ENCODE assay signal across 8 mouse cellular contexts in the genomic region with DNA sequence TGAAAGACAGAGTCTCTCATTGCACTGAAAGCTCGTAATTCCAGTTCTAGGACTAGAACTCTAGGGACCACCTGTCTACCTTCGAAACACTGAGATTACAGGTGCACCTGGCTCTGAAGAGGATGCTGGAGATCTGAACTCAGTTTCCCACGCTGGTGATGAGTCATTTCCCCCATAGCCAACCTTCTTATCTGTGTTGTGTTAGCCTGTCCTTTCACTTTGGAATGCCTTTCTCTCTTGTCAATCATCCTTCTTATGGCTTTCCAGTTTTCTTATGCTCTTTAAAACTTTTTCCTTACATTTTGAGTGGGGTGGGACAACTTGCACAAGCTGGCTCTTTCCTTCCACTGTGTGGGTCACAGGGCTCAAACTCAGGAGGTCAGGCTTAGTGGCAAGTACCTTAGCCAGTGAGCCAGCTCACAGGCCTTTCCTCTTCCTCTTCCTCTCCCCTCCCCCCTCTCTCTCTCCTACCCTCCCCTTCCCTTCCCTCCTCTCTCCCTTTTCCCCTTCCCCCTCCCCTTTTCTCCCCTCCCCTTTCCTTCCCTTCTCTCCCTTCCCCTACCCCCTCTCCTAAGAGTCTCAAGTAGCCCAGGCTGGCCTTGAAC. TPM values are rescaled to one million over a fixed set of nuclear protein-coding genes. Genes with fewer than 3 reads are reported as not detected.
DNase-seq lines count a peak whose midpoint lies in the region; ATAC-seq and TF ChIP-seq lines count a peak whose summit lies in the region.

No protein-coding gene starts in this region.

- peak overlapping the region; percentile 77 for H3K4me2 ChIP-seq in kidney, embryonic 15.5 days
- H3K4me2 ChIP-seq in intestine, embryonic 14.5 days (ENCODE audit: low read length) = peak overlapping the region; percentile 86
- H3K4me2 ChIP-seq in midbrain, postnatal 0 days (ENCODE audit: low read depth, low read length, poor library complexity, severe bottlenecking) = peak overlapping the region; percentile 81

- WGBS in kidney, embryonic 15.5 days = 79% methylated on average over 3 of the region's 3 CpGs
- WGBS in intestine, embryonic 14.5 days = 71% methylated on average over 3 of the region's 3 CpGs
- 81% methylated on average over 3 of the region's 3 CpGs for WGBS in midbrain, postnatal 0 days

- peak overlapping the region; percentile 48; the same call in 1 of the 2 replicates for H3K9ac ChIP-seq in kidney, embryonic 15.5 days
- peak overlapping the region; percentile 58; the same call in 1 of the 2 replicates for H3K9ac ChIP-seq in intestine, embryonic 14.5 days (ENCODE audit: low read length)
- no peak overlapping the region for H3K9ac ChIP-seq in midbrain, postnatal 0 days (replicated peaks; ENCODE audit: low read length, poor library complexity, severe bottlenecking)

- peaks cover 43% of the 10 kb centered on the region for H3K36me3 ChIP-seq in kidney, embryonic 15.5 days
- peaks cover 44% of the 10 kb centered on the region for H3K36me3 ChIP-seq in intestine, embryonic 14.5 days (ENCODE audit: control insufficient read depth, insufficient read depth, low read length)
- H3K36me3 ChIP-seq in midbrain, postnatal 0 days (ENCODE audit: insufficient read depth, low read length) = peaks cover 25% of the 10 kb centered on the region

- peak overlapping the region; percentile 55; the same call in 1 of the 2 replicates for H3K4me3 ChIP-seq in kidney, embryonic 15.5 days (replicated peaks)
- no peak overlapping the region for H3K4me3 ChIP-seq in intestine, embryonic 14.5 days (ENCODE audit: low read depth, low read length)
- no peak overlapping the region for H3K4me3 ChIP-seq in midbrain, postnatal 0 days (ENCODE audit: low read depth, low read length)

- no peaks in the 10 kb centered on the region for H3K27me3 ChIP-seq in kidney, embryonic 15.5 days
- H3K27me3 ChIP-seq in intestine, embryonic 14.5 days (replicated peaks; ENCODE audit: control insufficient read depth, insufficient read depth, low read length) = no peaks in the 10 kb centered on the region
- no peaks in the 10 kb centered on the region for H3K27me3 ChIP-seq in midbrain, postnatal 0 days (ENCODE audit: insufficient read depth, low read length)

- no peak for ATAC-seq in kidney, embryonic 15.5 days (replicated peaks; ENCODE audit: low FRiP score)
- ATAC-seq in intestine, embryonic 14.5 days (replicated peaks; ENCODE audit: low FRiP score, low TSS enrichment, low read depth) = no peak
- no peak for ATAC-seq in midbrain, postnatal 0 days (ENCODE audit: low FRiP score)
- no peak for ATAC-seq in monocyte, adult 5-6 weeks (replicated peaks; ENCODE audit: insufficient number of reproducible peaks, low FRiP score, low TSS enrichment, poor library complexity, severe bottlenecking)

- no peak for TF ChIP-seq CTCF in midbrain, postnatal 0 days (IDR thresholded peaks at IDR 0.05)

- peaks cover 25% of the 10 kb centered on the region for H3K4me1 ChIP-seq in kidney, embryonic 15.5 days
- peaks cover 13% of the 10 kb centered on the region for H3K4me1 ChIP-seq in intestine, embryonic 14.5 days (replicated peaks; ENCODE audit: control insufficient read depth, insufficient read depth, low read length)
- H3K4me1 ChIP-seq in midbrain, postnatal 0 days (ENCODE audit: insufficient read depth, low read length) = peaks cover 15% of the 10 kb centered on the region; the same call in 1 of the 2 replicates

- H3K9me3 ChIP-seq in kidney, embryonic 15.5 days (replicated peaks) = no peaks in the 10 kb centered on the region
- no peaks in the 10 kb centered on the region for H3K9me3 ChIP-seq in intestine, embryonic 14.5 days (ENCODE audit: control insufficient read depth, low read length)
- H3K9me3 ChIP-seq in midbrain, postnatal 0 days (ENCODE audit: low read length) = no peaks in the 10 kb centered on the region

- no peak overlapping the region for H3K27ac ChIP-seq in kidney, embryonic 15.5 days
- no peak overlapping the region for H3K27ac ChIP-seq in intestine, embryonic 14.5 days (ENCODE audit: low read depth)
- H3K27ac ChIP-seq in midbrain, postnatal 0 days (ENCODE audit: low read depth, low read length) = no peak overlapping the region

- no peak for DNase-seq in kidney, postnatal 36 days
- peak; percentile 14 for DNase-seq in c-Kit-positive CD71-positive TER-119-positive erythroid progenitor cells, embryonic 14.5 days (ENCODE audit: low spot score)
- no peak for DNase-seq in intestine, embryonic 14.5 days (ENCODE audit: low spot score)
- DNase-seq in midbrain, postnatal 0 days (ENCODE audit: low spot score) = no peak
- DNase-seq in embryo, embryonic 9.5 days (ENCODE audit: extremely low spot score) = no peak
- DNase-seq in spleen, postnatal 14 days (ENCODE audit: low spot score in 2 of 2) = no peak

RNA-seq across cellular contexts. Expression of gene Ift172, which starts 1.2 kb away (rescaled TPM):
- 36.3 and 36.9 TPM in 2 replicates for polyA plus RNA-seq in kidney, embryonic 15.5 days (2015; fragmentation: Nextera tagmentation; extraction: Ambion mirVana)
- 29.5 and 30.6 TPM in 2 replicates for polyA plus RNA-seq in intestine, embryonic 14.5 days (2014; fragmentation: Nextera tagmentation; extraction: Ambion mirVana)
- 28.2 and 45.8 TPM in 2 replicates for total RNA-seq in midbrain, postnatal 0 days (2014; rRNA removed)
- polyA plus RNA-seq in midbrain, postnatal 0 days (2015; fragmentation: Nextera tagmentation; extraction: Ambion mirVana) = 16.5 and 17.7 TPM in 2 replicates
- 18.6 to 39.4 TPM (median 21.2 TPM) in 3 replicates for total RNA-seq in monocyte, adult 5-6 weeks (2017)

RNA-seq across cellular contexts. Expression of gene Fndc4, which starts 6.2 kb away (rescaled TPM):
- polyA plus RNA-seq in kidney, embryonic 15.5 days (2015; fragmentation: Nextera tagmentation; extraction: Ambion mirVana) = 42.3 and 46.2 TPM in 2 replicates
- 39.9 and 41.9 TPM in 2 replicates for polyA plus RNA-seq in intestine, embryonic 14.5 days (2014; fragmentation: Nextera tagmentation; extraction: Ambion mirVana)
- 155 and 188 TPM in 2 replicates for total RNA-seq in midbrain, postnatal 0 days (2014; rRNA removed)
- 103 and 118 TPM in 2 replicates for polyA plus RNA-seq in midbrain, postnatal 0 days (2015; fragmentation: Nextera tagmentation; extraction: Ambion mirVana)
- total RNA-seq in monocyte, adult 5-6 weeks (2017) = 2.0 to 10.6 TPM (median 2.2 TPM) in 3 replicates

RNA-seq across cellular contexts. Expression of gene Gckr, which starts 7.5 kb away (rescaled TPM):
- polyA plus RNA-seq in kidney, embryonic 15.5 days (2015; fragmentation: Nextera tagmentation; extraction: Ambion mirVana) = 0.21 and 0.70 TPM in 2 replicates
- 0.42 and 0.60 TPM in 2 replicates for polyA plus RNA-seq in intestine, embryonic 14.5 days (2014; fragmentation: Nextera tagmentation; extraction: Ambion mirVana)
- 0.42 and 1.2 TPM in 2 replicates for total RNA-seq in midbrain, postnatal 0 days (2014; rRNA removed)
- polyA plus RNA-seq in midbrain, postnatal 0 days (2015; fragmentation: Nextera tagmentation; extraction: Ambion mirVana) = 0.85 and 1.0 TPM in 2 replicates
- total RNA-seq in monocyte, adult 5-6 weeks (2017) = not detected in 3 replicates

RNA-seq across cellular contexts. Expression of gene Krtcap3, which starts 38.2 kb away (rescaled TPM):
- 21.5 and 25.1 TPM in 2 replicates for polyA plus RNA-seq in kidney, embryonic 15.5 days (2015; fragmentation: Nextera tagmentation; extraction: Ambion mirVana)
- 59.4 and 71.9 TPM in 2 replicates for polyA plus RNA-seq in intestine, embryonic 14.5 days (2014; fragmentation: Nextera tagmentation; extraction: Ambion mirVana)
- total RNA-seq in midbrain, postnatal 0 days (2014; rRNA removed) = 1.2 and 2.5 TPM in 2 replicates
- polyA plus RNA-seq in midbrain, postnatal 0 days (2015; fragmentation: Nextera tagmentation; extraction: Ambion mirVana) = 1.5 and 3.4 TPM in 2 replicates
- 2.5 to 14.9 TPM (median 12.9 TPM) in 3 replicates for total RNA-seq in monocyte, adult 5-6 weeks (2017)

RNA-seq across cellular contexts. Expression of gene Gm9970, which starts 48.7 kb away (rescaled TPM):
- polyA plus RNA-seq in kidney, embryonic 15.5 days (2015; fragmentation: Nextera tagmentation; extraction: Ambion mirVana) = 0.83 TPM in 1 of 2 replicates, not detected in the other
- polyA plus RNA-seq in intestine, embryonic 14.5 days (2014; fragmentation: Nextera tagmentation; extraction: Ambion mirVana) = 0.48 and 0.60 TPM in 2 replicates
- not detected in 2 replicates for total RNA-seq in midbrain, postnatal 0 days (2014; rRNA removed)
- polyA plus RNA-seq in midbrain, postnatal 0 days (2015; fragmentation: Nextera tagmentation; extraction: Ambion mirVana) = 0.34 and 0.93 TPM in 2 replicates
- not detected in 3 replicates for total RNA-seq in monocyte, adult 5-6 weeks (2017)
